Mouse (Mus musculus) ES-E14 (cell line): ENCODE measurements around the gene Dpp10.

ENCODE experiments used
- HCFC1 ChIP-seq: IDR thresholded peaks from 2 replicates; pipeline ENCODE4 v1.6.1; 2012; ENCODE audit warnings: low read length, inconsistent platforms, borderline replicate concordance; ENCODE audit not compliant: insufficient read depth
- MAFK ChIP-seq: IDR thresholded peaks from 2 replicates; pipeline ENCODE4 v1.6.1; 2014; ENCODE audit warnings: mild to moderate bottlenecking, low read depth, low read length, inconsistent platforms; ENCODE audit not compliant: insufficient read depth
- ZNF384 ChIP-seq: IDR thresholded peaks from 2 replicates; pipeline ENCODE4 v1.6.1; 2012; ENCODE audit warnings: low read depth, low read length, inconsistent platforms

DNA sequence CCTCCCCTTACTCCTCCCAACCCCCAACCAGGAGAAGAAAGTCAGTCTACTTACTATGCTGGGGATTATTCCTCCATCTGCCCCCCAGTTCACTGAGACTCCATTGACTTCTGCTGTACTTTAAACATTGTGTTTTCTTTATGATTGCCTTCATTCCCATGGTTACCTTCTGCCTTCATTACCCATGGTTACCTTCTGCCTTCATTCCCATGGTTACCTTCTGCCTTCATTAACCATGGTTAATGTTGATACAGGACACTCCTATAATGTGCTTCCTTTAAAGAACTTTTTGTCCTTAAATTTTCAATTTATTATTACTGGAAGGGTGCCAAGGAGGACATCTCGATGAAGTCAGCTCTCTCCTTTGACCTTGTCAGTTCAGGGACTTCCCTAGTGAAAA lies 158.1 kb downstream of the Dpp10 start:
- TF ChIP-seq ZNF384 (no peak), HCFC1 (no peak), MAFK (no peak)
